In genomic region chr19:42021681-42022541, GRCm38 (mm10) we compare ENCODE assay signal across 14 mouse cellular contexts. TPM values are rescaled to one million over a fixed set of nuclear protein-coding genes. Genes with fewer than 3 reads are reported as not detected.
A peak's percentile ranks its signal among the peaks of the same experiment; 100 is the strongest.
DNase-seq lines count a peak whose midpoint lies in the region; ATAC-seq lines count a peak whose summit lies in the region.
"Had no signal": no experiment of that assay in that cellular context is flagged by ENCODE, and none has a peak within 500 bp of the region (broad histone marks: within the 10 kb centered on the region; RNA-seq: fewer than 3 reads in every experiment).

No protein-coding gene starts in this region.

- no peaks in the 10 kb centered on the region for H3K9me3 ChIP-seq in limb, embryonic 13.5 days
- H3K9me3 ChIP-seq in limb, embryonic 10.5 days (replicated peaks), result no peaks in the 10 kb centered on the region
- no peaks in the 10 kb centered on the region for H3K9me3 ChIP-seq in embryonic facial prominence, embryonic 10.5 days
- H3K9me3 ChIP-seq: forebrain, embryonic 13.5 days had no signal

- WGBS in limb, embryonic 13.5 days, result 70% methylated on average over 10 of the region's 10 CpGs
- WGBS in limb, embryonic 10.5 days, result 85% methylated on average over 10 of the region's 10 CpGs
- whole genome bisulfite sequencing in embryonic facial prominence, embryonic 10.5 days, result 75% methylated on average over 10 of the region's 10 CpGs

- H3K27me3 ChIP-seq in limb, embryonic 13.5 days, result no peaks in the 10 kb centered on the region
- no peaks in the 10 kb centered on the region for H3K27me3 ChIP-seq in limb, embryonic 10.5 days (ENCODE audit: low read depth, poor library complexity, severe bottlenecking)
- H3K27me3 ChIP-seq in embryonic facial prominence, embryonic 10.5 days (replicated peaks; ENCODE audit: low read depth, poor library complexity, severe bottlenecking), result no peaks in the 10 kb centered on the region
- H3K27me3 ChIP-seq: forebrain, embryonic 13.5 days; Patski had no signal

- H3K9ac ChIP-seq in limb, embryonic 13.5 days, result no peak overlapping the region
- H3K9ac ChIP-seq: forebrain, embryonic 13.5 days had no signal

- H3K4me2 ChIP-seq in limb, embryonic 13.5 days (replicated peaks), result no peak overlapping the region
- H3K4me2 ChIP-seq: forebrain, embryonic 13.5 days had no signal

- H3K4me3 ChIP-seq in limb, embryonic 13.5 days, result no peak overlapping the region
- H3K4me3 ChIP-seq in limb, embryonic 10.5 days, result no peak overlapping the region
- H3K4me3 ChIP-seq in embryonic facial prominence, embryonic 10.5 days, result no peak overlapping the region
- H3K4me3 ChIP-seq: forebrain, embryonic 13.5 days had no signal

- peak; percentile 78 to 87 for DNase-seq in adrenal gland, adult (ENCODE audit: inconsistent age in 2 of 2, low spot score in 1 of 2)
- no peak for DNase-seq in adrenal gland, adult 8-10 months
- DNase-seq in limb, embryonic 10.5 days (ENCODE audit: low spot score), result no peak
- no peak for DNase-seq in embryonic facial prominence, embryonic 10.5 days (ENCODE audit: low spot score)
- peak; percentile 60 for DNase-seq in retina, postnatal 7 days (ENCODE audit: low read depth, low spot score)
- no peak for DNase-seq in right cerebral cortex, postnatal 14 days
- DNase-seq in left cerebral cortex, postnatal 4 days, result no peak
- DNase-seq: cerebellum, postnatal 36 days; kidney, adult 11 months; right cerebral cortex, postnatal 4 days had no signal

- peaks cover 35% of the 10 kb centered on the region for H3K4me1 ChIP-seq in limb, embryonic 13.5 days
- peaks cover 33% of the 10 kb centered on the region for H3K4me1 ChIP-seq in limb, embryonic 10.5 days
- H3K4me1 ChIP-seq in embryonic facial prominence, embryonic 10.5 days, result peaks cover 55% of the 10 kb centered on the region
- H3K4me1 ChIP-seq: forebrain, embryonic 13.5 days had no signal

- 0 out of 2 replicates have a peak overlapping the region, but pooled peaks have one; percentile 0 for H3K27ac ChIP-seq in limb, embryonic 13.5 days
- H3K27ac ChIP-seq in limb, embryonic 10.5 days, result no peak overlapping the region
- 0 out of 2 replicates have a peak overlapping the region, but pooled peaks have one; percentile 36 for H3K27ac ChIP-seq in embryonic facial prominence, embryonic 10.5 days (replicated peaks)
- H3K27ac ChIP-seq: forebrain, embryonic 13.5 days had no signal

- intact Hi-C loops in left cerebral cortex, postnatal 4 days (cut with DNase I), result loop anchor here (5.0 kb wide), 1 partner anchor 40 kb away; the partner anchor contains the start of genes Mms19 and Ubtd1

- ATAC-seq in limb, embryonic 13.5 days (ENCODE audit: low FRiP score, low read depth), result no peak
- ATAC-seq: forebrain, embryonic 13.5 days; Patski had no signal

- no peaks in the 10 kb centered on the region for H3K36me3 ChIP-seq in limb, embryonic 13.5 days
- H3K36me3 ChIP-seq in limb, embryonic 10.5 days, result no peaks in the 10 kb centered on the region
- no peaks in the 10 kb centered on the region for H3K36me3 ChIP-seq in embryonic facial prominence, embryonic 10.5 days (replicated peaks)

RNA-seq across cellular contexts. Expression of gene Ankrd2, which starts 13.9 kb away (rescaled TPM):
- 1 to 10 TPM in 1 of 4 experiments, under 1 TPM in 2, not detected in 1; 0.27 to 1.3 (median 0.42) TPM for total RNA-seq in adrenal gland, adult 8-10 months (2022)
- polyA plus RNA-seq in limb, embryonic 13.5 days (2015; fragmentation: Nextera tagmentation; extraction: Ambion mirVana), result 0.22 and 0.57 TPM in 2 replicates
- polyA plus RNA-seq in limb, embryonic 10.5 days (2016; fragmentation: Nextera tagmentation; extraction: Ambion mirVana), result not detected in 2 replicates
- polyA plus RNA-seq in embryonic facial prominence, embryonic 10.5 days (2016; fragmentation: Nextera tagmentation; extraction: Ambion mirVana), result 0.22 TPM in 1 of 2 replicates, not detected in the other
- total RNA-seq in left cerebral cortex, postnatal 4 days (2021), result not detected
- total RNA-seq: granulocyte monocyte progenitor cell, adult 5-6 weeks had no signal

RNA-seq across cellular contexts. Expression of gene Hoga1, which starts 23.5 kb away (rescaled TPM):
- total RNA-seq in adrenal gland, adult 8-10 months (2022), result 10 to 100 TPM in 2 of 4 experiments, 1 to 10 TPM in 2; 2.8 to 17.4 (median 9.1) TPM
- 1.6 and 1.7 TPM in 2 replicates for polyA plus RNA-seq in limb, embryonic 13.5 days (2015; fragmentation: Nextera tagmentation; extraction: Ambion mirVana)
- 1.1 and 1.3 TPM in 2 replicates for polyA plus RNA-seq in limb, embryonic 10.5 days (2016; fragmentation: Nextera tagmentation; extraction: Ambion mirVana)
- 1.1 and 1.3 TPM in 2 replicates for polyA plus RNA-seq in embryonic facial prominence, embryonic 10.5 days (2016; fragmentation: Nextera tagmentation; extraction: Ambion mirVana)
- 10 to 100 TPM in 1 of 2 experiments, 1 to 10 TPM in 1; 9.0 to 10.2 TPM for total RNA-seq in left cerebral cortex, postnatal 4 days (2021)
- total RNA-seq: granulocyte monocyte progenitor cell, adult 5-6 weeks had no signal

RNA-seq across cellular contexts. Expression of gene 4933411K16Rik, which starts 30.1 kb away (rescaled TPM):
- 1 to 10 TPM in 2 of 4 experiments, under 1 TPM in 2; 0.58 to 3.5 (median 1.5) TPM for total RNA-seq in adrenal gland, adult 8-10 months (2022)
- polyA plus RNA-seq in limb, embryonic 13.5 days (2015; fragmentation: Nextera tagmentation; extraction: Ambion mirVana), result 0.17 TPM in 1 of 2 replicates, not detected in the other
- polyA plus RNA-seq in limb, embryonic 10.5 days (2016; fragmentation: Nextera tagmentation; extraction: Ambion mirVana), result 0.24 TPM in 1 of 2 replicates, not detected in the other
- polyA plus RNA-seq in embryonic facial prominence, embryonic 10.5 days (2016; fragmentation: Nextera tagmentation; extraction: Ambion mirVana), result 0.17 TPM in 1 of 2 replicates, not detected in the other
- total RNA-seq in left cerebral cortex, postnatal 4 days (2021), result 1 to 10 TPM; 2.2 to 2.6 TPM
- total RNA-seq: granulocyte monocyte progenitor cell, adult 5-6 weeks had no signal
- polyA plus RNA-seq: forebrain, embryonic 13.5 days had no signal

RNA-seq across cellular contexts. Expression of gene Ubtd1, which starts 40.3 kb away (rescaled TPM):
- 10 to 100 TPM; 17.2 to 23.2 (median 21.2) TPM for total RNA-seq in adrenal gland, adult 8-10 months (2022)
- 23.4 and 23.8 TPM in 2 replicates for polyA plus RNA-seq in limb, embryonic 13.5 days (2015; fragmentation: Nextera tagmentation; extraction: Ambion mirVana)
- 14.2 and 15.1 TPM in 2 replicates for polyA plus RNA-seq in limb, embryonic 10.5 days (2016; fragmentation: Nextera tagmentation; extraction: Ambion mirVana)
- polyA plus RNA-seq in embryonic facial prominence, embryonic 10.5 days (2016; fragmentation: Nextera tagmentation; extraction: Ambion mirVana), result 13.2 and 13.5 TPM in 2 replicates
- 10 to 100 TPM; 12.7 to 13.5 TPM for total RNA-seq in left cerebral cortex, postnatal 4 days (2021)

RNA-seq across cellular contexts. Expression of gene Mms19, which starts 41.0 kb away (rescaled TPM):
- total RNA-seq in adrenal gland, adult 8-10 months (2022), result 10 to 100 TPM; 25.4 to 36.3 (median 29.7) TPM
- polyA plus RNA-seq in limb, embryonic 13.5 days (2015; fragmentation: Nextera tagmentation; extraction: Ambion mirVana), result 40.1 and 43.9 TPM in 2 replicates
- 39.9 and 52.5 TPM in 2 replicates for polyA plus RNA-seq in limb, embryonic 10.5 days (2016; fragmentation: Nextera tagmentation; extraction: Ambion mirVana)
- 43.1 and 45.0 TPM in 2 replicates for polyA plus RNA-seq in embryonic facial prominence, embryonic 10.5 days (2016; fragmentation: Nextera tagmentation; extraction: Ambion mirVana)
- total RNA-seq in left cerebral cortex, postnatal 4 days (2021), result 10 to 100 TPM; 38.4 to 51.1 TPM

Comparison
In these comparisons a context has a peak if more than half of its experiments do, and no peak if none do; other contexts are left out.
1. DNase-seq: peak in adrenal gland, adult (2 of 2) and retina, postnatal 7 days (single experiment); none in adrenal gland, adult 8-10 months (single experiment), limb, embryonic 10.5 days (single experiment), embryonic facial prominence, embryonic 10.5 days (single experiment), right cerebral cortex, postnatal 14 days (single experiment) and left cerebral cortex, postnatal 4 days (single experiment).